Mouse (Mus musculus) MEL (cell line): ENCODE data around the gene Zc3h10. TPM values are rescaled to one million over a fixed set of nuclear protein-coding genes. Genes with fewer than 3 reads are reported as not detected.

Experiments
- DNase-seq: peaks from one replicate; pipeline ENCODE4 v3.0.0; 2011; ENCODE audit warnings: low read depth, low spot score
- H3K27ac ChIP-seq: 2 replicates; pipeline ENCODE4 v1.5.1; 2012; ENCODE audit warnings: low read depth, mild to moderate bottlenecking, control low read depth, low read length, moderate library complexity; ENCODE audit not compliant: control insufficient read depth
- H3K27me3 ChIP-seq, 2 experiments: fragments of 150-350 bp in 1 of 2; sonication (generic) in 1 of 2; 2 replicates each; pipeline ENCODE4 v1.6.1; 2012; ENCODE audit warnings: low read length in 2 of 2, mild to moderate bottlenecking in 2 of 2, improper control_type of control experiment in 1 of 2, moderate library complexity in 1 of 2; ENCODE audit not compliant: insufficient read depth in 2 of 2, control insufficient read depth in 1 of 2
- H3K36me3 ChIP-seq, 2 experiments: 2 replicates each; pipeline ENCODE4 v1.6.1; 2012 to 2014; ENCODE audit warnings: low read length in 2 of 2, improper control_type of control experiment in 1 of 2, inconsistent platforms in 1 of 2, mild to moderate bottlenecking in 1 of 2; ENCODE audit not compliant: insufficient read depth in 2 of 2, control insufficient read depth in 1 of 2
- H3K4me1 ChIP-seq, 2 experiments: fragments of 150-350 bp in 1 of 2; sonication (generic) in 1 of 2; 2 replicates each; pipeline ENCODE4 v1.6.1; 2012; ENCODE audit warnings: low read length in 2 of 2, improper control_type of control experiment in 1 of 2, mild to moderate bottlenecking in 1 of 2; ENCODE audit not compliant: insufficient read depth in 2 of 2, control insufficient read depth in 1 of 2
- H3K4me3 ChIP-seq, 2 experiments: fragments of 150-350 bp in 1 of 2; sonication (generic) in 1 of 2; 2 replicates each; pipeline ENCODE4 v1.5.1; 2012; ENCODE audit warnings: low read depth in 2 of 2, low read length in 2 of 2, mild to moderate bottlenecking in 2 of 2, moderate library complexity in 2 of 2, control low read depth in 1 of 2, improper control_type of control experiment in 1 of 2; ENCODE audit not compliant: control insufficient read depth in 1 of 2, insufficient read depth in 1 of 2
- H3K79me2 ChIP-seq: 2 replicates; pipeline ENCODE4 v1.6.1; 2012; ENCODE audit warnings: mild to moderate bottlenecking, low read length, moderate library complexity; ENCODE audit not compliant: control insufficient read depth, poor library complexity, insufficient read depth
- H3K9ac ChIP-seq: 2 replicates; pipeline ENCODE4 v1.6.1; 2012; ENCODE audit warnings: low read depth, mild to moderate bottlenecking, control low read depth, low read length, moderate library complexity; ENCODE audit not compliant: control insufficient read depth, poor library complexity, severe bottlenecking
- H3K9me3 ChIP-seq: fragments of 150-350 bp; sonication (generic); replicated peaks from 2 replicates; pipeline ENCODE4 v1.6.1; 2012; ENCODE audit warnings: mild to moderate bottlenecking, low read length, improper control_type of control experiment, moderate library complexity; ENCODE audit not compliant: insufficient read depth
- CHD1 ChIP-seq: IDR thresholded peaks from 2 replicates; pipeline ENCODE4 v1.6.1; 2012; ENCODE audit warnings: low read depth, mild to moderate bottlenecking, inconsistent platforms, low read length, improper control_type of control experiment
- CTCF ChIP-seq, 3 experiments: IDR thresholded peaks in 2 of 3; conservative IDR thresholded peaks in 1 of 3; 2 replicates each; pipeline ENCODE4 v1.5.1; 2011 to 2012; ENCODE audit warnings: low read length in 3 of 3, low read depth in 2 of 3, mild to moderate bottlenecking in 2 of 3, improper control_type of control experiment in 1 of 3, inconsistent platforms in 1 of 3, mixed read lengths in 1 of 3, moderate library complexity in 1 of 3; ENCODE audit not compliant: control insufficient read depth in 1 of 3, insufficient read depth in 1 of 3, poor library complexity in 1 of 3, severe bottlenecking in 1 of 3
- EP300 ChIP-seq, 2 experiments: IDR thresholded peaks; 2 replicates each; pipeline ENCODE4 v1.6.1; 2011; ENCODE audit warnings: improper control_type of control experiment in 2 of 2, low read length in 2 of 2, low read depth in 1 of 2, mild to moderate bottlenecking in 1 of 2
- ETS1 ChIP-seq: IDR thresholded peaks from 2 replicates; pipeline ENCODE4 v1.6.1; 2012; ENCODE audit warnings: low read depth, mild to moderate bottlenecking, inconsistent platforms, low read length, improper control_type of control experiment, moderate library complexity
- GATA1 ChIP-seq: IDR thresholded peaks from 2 replicates; pipeline ENCODE4 v1.6.1; 2011; ENCODE audit warnings: low read depth, low read length, improper control_type of control experiment
- HCFC1 ChIP-seq: IDR thresholded peaks from 2 replicates; pipeline ENCODE4 v1.6.1; 2012; ENCODE audit warnings: low read depth, mild to moderate bottlenecking, inconsistent platforms, low read length, improper control_type of control experiment, moderate library complexity
- MAFK ChIP-seq: IDR thresholded peaks from 2 replicates; pipeline ENCODE4 v1.6.1; 2011; ENCODE audit warnings: low read depth, mild to moderate bottlenecking, low read length, improper control_type of control experiment, borderline replicate concordance
- MAX ChIP-seq: IDR thresholded peaks from 2 replicates; pipeline ENCODE4 v1.6.1; 2011; ENCODE audit warnings: low read length, improper control_type of control experiment
- MAZ ChIP-seq: IDR thresholded peaks from 2 replicates; pipeline ENCODE4 v1.6.1; 2012; ENCODE audit warnings: low read depth, mild to moderate bottlenecking, inconsistent platforms, low read length, improper control_type of control experiment
- MEF2A ChIP-seq: IDR thresholded peaks from 2 replicates; pipeline ENCODE4 v1.6.1; 2014; ENCODE audit warnings: low read depth, mild to moderate bottlenecking, inconsistent platforms, low read length, improper control_type of control experiment; ENCODE audit not compliant: poor library complexity, insufficient replicate concordance, severe bottlenecking; ENCODE audit errors: extremely low read depth
- MXI1 ChIP-seq: IDR thresholded peaks from 2 replicates; pipeline ENCODE4 v1.6.1; 2011; ENCODE audit warnings: mild to moderate bottlenecking, low read depth, low read length, improper control_type of control experiment
- MYC ChIP-seq: IDR thresholded peaks from 2 replicates; pipeline ENCODE4 v1.6.1; 2011; ENCODE audit warnings: low read depth, mild to moderate bottlenecking, low read length, improper control_type of control experiment, moderate library complexity
- NELFE ChIP-seq: IDR thresholded peaks from 2 replicates; pipeline ENCODE4 v1.6.1; 2011; ENCODE audit warnings: low read depth, low read length, improper control_type of control experiment
- NRF1 ChIP-seq: IDR thresholded peaks from 2 replicates; pipeline ENCODE4 v1.6.1; 2014; ENCODE audit warnings: low read depth, mild to moderate bottlenecking, inconsistent platforms, low read length, improper control_type of control experiment, moderate library complexity; ENCODE audit not compliant: poor library complexity, insufficient read depth, severe bottlenecking
- POLR2A ChIP-seq, 2 experiments: IDR thresholded peaks; 2 replicates each; pipeline ENCODE4 v1.6.1; 2011 to 2012; ENCODE audit warnings: low read length in 2 of 2, mild to moderate bottlenecking in 2 of 2, control low read depth in 1 of 2, improper control_type of control experiment in 1 of 2, low read depth in 1 of 2, moderate library complexity in 1 of 2; ENCODE audit not compliant: control insufficient read depth in 1 of 2, insufficient read depth in 1 of 2, poor library complexity in 1 of 2
- POLR2AphosphoS2 ChIP-seq: IDR thresholded peaks from 2 replicates; pipeline ENCODE4 v1.6.1; 2011; ENCODE audit warnings: low read length, improper control_type of control experiment
- RCOR1 ChIP-seq: IDR thresholded peaks from 2 replicates; pipeline ENCODE4 v1.6.1; 2012; ENCODE audit warnings: low read depth, mild to moderate bottlenecking, inconsistent platforms, low read length, improper control_type of control experiment
- SIN3A ChIP-seq: IDR thresholded peaks from 2 replicates; pipeline ENCODE4 v1.6.1; 2012; ENCODE audit warnings: low read length, improper control_type of control experiment, inconsistent platforms
- SMC3 ChIP-seq: IDR thresholded peaks from 2 replicates; pipeline ENCODE4 v1.6.1; 2011; ENCODE audit warnings: low read depth, low read length, improper control_type of control experiment
- TAL1 ChIP-seq: IDR thresholded peaks from 2 replicates; pipeline ENCODE4 v1.6.1; 2012; ENCODE audit warnings: mild to moderate bottlenecking, inconsistent platforms, low read length, moderate library complexity, mixed read lengths
- TBP ChIP-seq: IDR thresholded peaks from 2 replicates; pipeline ENCODE4 v1.8.0; 2011; ENCODE audit warnings: low read depth, low read length, improper control_type of control experiment
- TCF12 ChIP-seq: IDR thresholded peaks from 2 replicates; pipeline ENCODE4 v1.6.1; 2014; ENCODE audit warnings: low read depth, mild to moderate bottlenecking, inconsistent platforms, low read length, improper control_type of control experiment, moderate library complexity
- USF1 ChIP-seq: IDR thresholded peaks from 2 replicates; pipeline ENCODE4 v1.6.1; 2014; ENCODE audit warnings: low read depth, mild to moderate bottlenecking, inconsistent platforms, low read length, improper control_type of control experiment, moderate library complexity
- ZC3H11A ChIP-seq: IDR thresholded peaks from 2 replicates; pipeline ENCODE4 v1.6.1; 2012; ENCODE audit warnings: low read depth, mild to moderate bottlenecking, inconsistent platforms, low read length, improper control_type of control experiment
- ZMIZ1 ChIP-seq: IDR thresholded peaks from 2 replicates; pipeline ENCODE4 v1.6.1; 2012; ENCODE audit warnings: low read depth, mild to moderate bottlenecking, inconsistent platforms, low read length, improper control_type of control experiment, moderate library complexity
- ZNF384 ChIP-seq: IDR thresholded peaks from 2 replicates; pipeline ENCODE4 v1.6.1; 2012; ENCODE audit warnings: low read depth, mild to moderate bottlenecking, inconsistent platforms, low read length, improper control_type of control experiment
- polyA plus RNA-seq, 2 experiments: library from polyadenylated mRNA; stranded (reverse) in 1 of 2; unstranded in 1 of 2; fragments of >175 nt in 1 of 2; fragments of >200 nt in 1 of 2; gene quantifications; 2 replicates each; pipeline versions ENCODE4 v1.2.1 to v1.2.4; 2012; ENCODE audit warnings: low replicate concordance in 2 of 2, low read depth in 1 of 2; ENCODE audit not compliant: insufficient read length in 2 of 2, insufficient read depth in 1 of 2, missing spikeins in 1 of 2
- total RNA-seq: library from RNA; depleted of rRNA; stranded (reverse); fragments of 300-350 nt; gene quantifications from 2 replicates; pipeline ENCODE4 v1.2.3, GENCODE M21; 2012

The Zc3h10 gene
- total and polyA plus RNA-seq, 3 experiments, result 14.6 to 17.3 TPM; not detected in 1

- TF ChIP-seq MYC (no peak), GATA1 (peak; percentile 77), CHD1 (no peak), ZMIZ1 (no peak)
Measured at GRCm38 (mm10) chr10:128591436-128591835, 43.9 kb upstream of the Zc3h10 start (continued).

GRCm38 (mm10) chr10:128590193-128590690 lies 42.7 kb upstream of the Zc3h10 start:
- peak overlapping the region; percentile 67 to 97 for H3K4me3 ChIP-seq
- peak; percentile 68 for DNase-seq
- H3K4me1 ChIP-seq, result peaks cover 12 to 23% of the 10 kb centered on the region in 2 experiments
- TF ChIP-seq MAFK (no peak), HCFC1 (0 out of 2 replicates have a peak, but pooled peaks have one; percentile 34), ETS1 (0 out of 2 replicates have a peak, but pooled peaks have one; percentile 12), MAX (0 out of 2 replicates have a peak, but pooled peaks have one; percentile 17), SMC3 (peak; percentile 35), CTCF (IDR thresholded peaks at IDR 0.05 in 2 of 3, conservative IDR thresholded peaks at IDR 0.05 in 1 of 3; ENCODE audit: control insufficient read depth in 1 of 3, insufficient read depth in 1 of 3, low read depth in 2 of 3, low read length in 3 of 3, poor library complexity in 1 of 3, severe bottlenecking in 1 of 3) (peak; percentile 75 to 86 (median 76)), NRF1 (no peak), POLR2AphosphoS2 (no peak), NELFE (no peak), MEF2A (no peak), POLR2A (IDR thresholded peaks at IDR 0.05; ENCODE audit: control insufficient read depth in 1 of 2, insufficient read depth in 1 of 2, low read depth in 1 of 2, low read length in 2 of 2, poor library complexity in 1 of 2) (no peak), TCF12 (0 out of 2 replicates have a peak, but pooled peaks have one; percentile 22), CHD1 (0 out of 2 replicates have a peak, but pooled peaks have one; percentile 69), RCOR1 (0 out of 2 replicates have a peak, but pooled peaks have one; percentile 17), ZC3H11A (peak; percentile 10; the same call in 1 of the 2 replicates), MAZ (peak; percentile 78), MXI1 (no peak; the same call in 1 of the 2 replicates), TAL1 (no peak), USF1 (0 out of 2 replicates have a peak, but pooled peaks have one; percentile 19), SIN3A (peak; percentile 56), EP300 (IDR thresholded peaks at IDR 0.05; ENCODE audit: low read depth in 1 of 2, low read length in 2 of 2) (no peak), TBP (no peak), ZNF384 (peak; percentile 46)
- H3K36me3 ChIP-seq, result peaks cover 0 to 18% of the 10 kb centered on the region in 2 experiments; a peak in 2 of 4 replicates
- H3K9ac ChIP-seq, result peak overlapping the region; percentile 54
- H3K9me3 ChIP-seq, result no peaks in the 10 kb centered on the region
- no peaks in the 10 kb centered on the region for H3K79me2 ChIP-seq
- H3K27ac ChIP-seq, result no peak overlapping the region
- peaks cover 2% of the 10 kb centered on the region in 2 experiments for H3K27me3 ChIP-seq
